Mouse (Mus musculus) heart, postnatal 0 days (tissue): ENCODE measurements around the gene Csnk1g1. TPM values are rescaled to one million over a fixed set of nuclear protein-coding genes. Genes with fewer than 3 reads are reported as not detected.
A peak's percentile ranks its signal among the peaks of the same experiment; 100 is the strongest.

Experiments used
- ATAC-seq: fragments of 200-750 bp; cut with Nextera tagmentation; 2 replicates; pipeline ENCODE4 v1.8.0; 2017; ENCODE audit warnings: low read depth, moderate number of reproducible peaks, moderate library complexity; ENCODE audit not compliant: insufficient read depth
- DNase-seq: peaks from one replicate; pipeline ENCODE4 v3.0.0-alpha.2; 2016; ENCODE audit warnings: low spot score
- H3K27ac ChIP-seq: fragments of 300-500 bp; sonication (generic); 2 replicates; pipeline ENCODE4 v1.5.1; 2014; ENCODE audit warnings: low read depth, mild to moderate bottlenecking
- H3K27me3 ChIP-seq: fragments of 300-500 bp; sonication (generic); 2 replicates; pipeline ENCODE4 v1.6.1; 2014; ENCODE audit warnings: low read length, mixed read lengths; ENCODE audit not compliant: control insufficient read depth, insufficient read depth
- H3K36me3 ChIP-seq: fragments of 300-500 bp; sonication (generic); replicated peaks from 2 replicates; pipeline ENCODE4 v1.6.1; 2014; ENCODE audit warnings: low read length, mixed read lengths; ENCODE audit not compliant: control insufficient read depth, insufficient read depth
- H3K4me1 ChIP-seq: fragments of 300-500 bp; sonication (generic); 2 replicates; pipeline ENCODE4 v1.6.1; 2014; ENCODE audit warnings: antibody characterized with exemption; ENCODE audit not compliant: control insufficient read depth, insufficient read depth
- H3K4me2 ChIP-seq: fragments of 300-500 bp; sonication (generic); 2 replicates; pipeline ENCODE4 v1.6.1; 2014; ENCODE audit warnings: low read depth, mild to moderate bottlenecking, low read length, moderate library complexity
- H3K4me3 ChIP-seq: fragments of 300-500 bp; sonication (generic); 2 replicates; pipeline ENCODE4 v1.5.1; 2014; ENCODE audit warnings: low read depth, low read length
- H3K9ac ChIP-seq: fragments of 300-500 bp; sonication (generic); replicated peaks from 2 replicates; pipeline ENCODE4 v1.6.1; 2014; ENCODE audit warnings: low read depth, low read length, mixed read lengths
- H3K9me3 ChIP-seq: fragments of 300-500 bp; sonication (generic); replicated peaks from 2 replicates; pipeline ENCODE4 v1.6.1; 2016; ENCODE audit warnings: low read length; ENCODE audit not compliant: control insufficient read depth
- CTCF ChIP-seq: IDR thresholded peaks from 2 replicates; pipeline ENCODE4 v1.5.1; 2016; ENCODE audit warnings: antibody characterized with exemption, control low read depth, low read depth
- EP300 ChIP-seq: IDR thresholded peaks from 2 replicates; pipeline ENCODE4 v1.6.1; 2016; ENCODE audit warnings: antibody characterized with exemption, low read depth
- WGBS: fragments of 180-500 bp; shearing (Covaris S2); extraction: QIAGEN DNeasy Blood & Tissue Kit; methylation state at CpG from one replicate; pipeline ENCODE4 v1.1.7; 2014; 5-methylcytosine and 5-hydroxymethylcytosine counted together
- polyA plus RNA-seq: library from polyadenylated mRNA; unstranded; fragments of >200 nt; fragmentation: Nextera tagmentation; extraction: Ambion mirVana; gene quantifications from 2 replicates; pipeline ENCODE4 v1.2.1, GENCODE M21; 2015
- total RNA-seq: library from RNA; depleted of rRNA; stranded (reverse); fragments of >200 nt; gene quantifications from 2 replicates; pipeline ENCODE4 v1.2.3, GENCODE M21; 2014; ENCODE audit warnings: low replicate concordance

Csnk1g1 gene
- total and polyA plus RNA-seq, 2 experiments from 2014 or later: 6.0 to 17.1 TPM

DNA sequence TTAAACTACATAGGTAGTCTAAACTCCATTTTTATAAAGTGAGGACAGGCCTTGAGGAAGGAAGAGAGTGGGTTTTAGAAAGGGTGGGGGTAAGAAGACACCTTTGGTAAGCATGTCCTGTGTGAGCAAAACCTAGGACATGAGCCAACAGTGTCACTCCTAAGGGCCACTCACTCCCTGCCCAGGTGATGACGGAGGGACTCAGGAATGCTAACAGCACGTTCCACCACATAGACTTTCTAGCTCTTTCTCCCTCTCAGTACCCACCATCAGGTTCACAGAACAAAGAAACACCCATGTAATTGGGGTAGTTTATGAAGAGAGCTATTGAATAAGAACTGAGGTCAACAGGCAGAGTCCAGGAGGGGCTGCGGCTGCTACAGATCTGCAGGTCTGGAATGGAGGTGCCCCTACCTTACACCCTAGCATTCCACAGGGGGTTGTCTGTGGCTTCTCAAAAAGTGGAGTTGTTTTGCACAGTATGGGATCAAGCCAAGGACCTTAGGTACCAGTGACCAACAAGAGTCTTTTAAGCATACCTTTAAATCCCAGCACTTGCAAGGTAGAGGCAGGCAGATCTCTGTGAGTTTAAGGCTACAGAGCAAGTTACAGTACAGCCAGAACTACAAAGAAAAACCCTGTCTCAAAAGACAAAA, 172.2 kb downstream of the Csnk1g1 start:
- Histone ChIP-seq H3K4me2 (no peak overlapping the region), H3K9me3 (no peaks in the 10 kb centered on the region), H3K27ac (no peak overlapping the region), H3K27me3 (no peaks in the 10 kb centered on the region), H3K36me3 (no peaks in the 10 kb centered on the region), H3K4me1 (0 out of 2 replicates have a peak, but pooled peaks cover 3% of the 10 kb centered on the region), H3K4me3 (no peak overlapping the region), H3K9ac (no peak overlapping the region)
- ATAC-seq: no peak
- WGBS: 57% methylated on average over 3 of the region's 3 CpGs
- no peak for DNase-seq
- no peak for TF ChIP-seq EP300
- no peak for TF ChIP-seq CTCF

DNA sequence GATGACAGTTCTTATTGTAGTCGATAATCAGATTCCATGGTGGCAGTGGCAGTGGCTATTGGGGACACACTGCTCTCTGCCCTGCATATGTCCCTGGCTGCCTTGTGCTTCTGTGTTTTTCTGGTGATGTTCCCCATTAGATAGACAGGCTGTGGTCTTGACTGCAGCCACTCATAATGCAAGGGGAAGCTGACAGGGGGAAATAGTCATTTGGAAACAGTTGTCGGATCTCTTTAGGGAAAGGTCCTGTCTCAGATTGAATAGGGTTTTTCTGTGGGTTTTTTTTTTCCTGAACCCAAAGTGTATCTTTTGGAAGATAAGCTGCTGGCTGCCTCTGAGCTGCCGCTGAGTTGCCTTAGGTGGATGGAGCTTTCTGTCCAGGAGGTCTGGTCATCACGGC, 173.3 kb downstream of the Csnk1g1 start:
- ATAC-seq: no peak
- no peaks in the 10 kb centered on the region for H3K27me3 ChIP-seq
- H3K4me2 ChIP-seq: no peak overlapping the region
- H3K36me3 ChIP-seq: peaks cover 2% of the 10 kb centered on the region
- H3K27ac ChIP-seq: no peak overlapping the region
- TF ChIP-seq EP300: no peak
- no peak for TF ChIP-seq CTCF
- H3K4me3 ChIP-seq: no peak overlapping the region
- H3K4me1 ChIP-seq: 0 out of 2 replicates have a peak, but pooled peaks cover 3% of the 10 kb centered on the region
- H3K9me3 ChIP-seq: no peaks in the 10 kb centered on the region
- H3K9ac ChIP-seq: no peak overlapping the region
- WGBS: 58% methylated on average over 4 of the region's 4 CpGs
- DNase-seq: no peak

DNA sequence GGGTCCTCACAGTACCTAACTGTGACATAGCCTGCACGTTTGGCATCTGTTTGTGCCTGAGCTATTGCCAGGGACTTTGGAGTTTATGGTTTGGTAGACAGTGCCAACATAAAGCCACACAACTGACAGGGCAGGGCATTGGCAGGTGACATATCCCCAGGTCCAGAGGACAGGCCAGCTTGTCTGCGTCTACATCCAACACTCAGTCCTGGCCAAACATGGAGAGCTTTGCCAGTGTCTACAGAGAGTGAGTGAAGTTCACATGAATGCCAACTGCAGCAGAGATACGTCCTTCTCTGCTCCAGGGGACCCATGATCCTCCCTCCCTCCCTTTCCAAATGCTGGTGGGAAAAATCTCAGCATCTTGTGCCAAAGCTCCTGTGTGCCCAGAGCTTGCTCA, 175.4 kb downstream of the Csnk1g1 start:
- 82% methylated on average over 3 of the region's 3 CpGs for WGBS
- H3K36me3 ChIP-seq: peaks cover 24% of the 10 kb centered on the region
- H3K9ac ChIP-seq: no peak overlapping the region
- no peak overlapping the region for H3K27ac ChIP-seq
- H3K27me3 ChIP-seq: no peaks in the 10 kb centered on the region
- ATAC-seq (no peak), DNase-seq (no peak)
- no peak for TF ChIP-seq EP300
- H3K4me1 ChIP-seq: 0 out of 2 replicates have a peak, but pooled peaks cover 3% of the 10 kb centered on the region
- no peak overlapping the region for H3K4me3 ChIP-seq
- no peak overlapping the region for H3K4me2 ChIP-seq
- H3K9me3 ChIP-seq: no peaks in the 10 kb centered on the region

DNA sequence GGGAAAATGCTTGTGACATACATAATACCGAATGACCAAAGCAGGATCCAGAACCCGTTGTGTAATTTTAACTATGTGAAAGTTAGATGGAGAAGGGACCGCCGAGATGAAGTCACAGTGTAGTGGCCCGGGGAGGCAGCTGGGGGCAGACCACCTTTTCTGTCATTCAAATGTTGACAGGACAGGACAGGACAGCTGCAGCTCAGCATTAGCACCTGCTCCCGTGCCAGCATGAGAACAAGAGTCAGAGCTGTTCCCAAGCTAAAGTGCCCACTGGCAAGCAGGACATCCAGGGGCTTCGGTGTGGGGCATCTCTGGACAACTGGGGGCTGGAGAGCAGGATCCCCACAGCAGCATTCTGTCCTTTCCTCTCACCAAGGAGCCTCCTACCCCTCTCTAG, 178.3 kb downstream of the Csnk1g1 start:
- Histone ChIP-seq H3K4me1 (no peaks in the 10 kb centered on the region), H3K27me3 (no peaks in the 10 kb centered on the region), H3K9ac (no peak overlapping the region), H3K27ac (no peak overlapping the region), H3K4me2 (no peak overlapping the region), H3K36me3 (peaks cover 50% of the 10 kb centered on the region), H3K4me3 (no peak overlapping the region), H3K9me3 (no peaks in the 10 kb centered on the region)
- TF ChIP-seq CTCF: no peak
- no peak for ATAC-seq
- no peak for DNase-seq
- WGBS: 91% methylated on average over 7 of the region's 7 CpGs

DNA sequence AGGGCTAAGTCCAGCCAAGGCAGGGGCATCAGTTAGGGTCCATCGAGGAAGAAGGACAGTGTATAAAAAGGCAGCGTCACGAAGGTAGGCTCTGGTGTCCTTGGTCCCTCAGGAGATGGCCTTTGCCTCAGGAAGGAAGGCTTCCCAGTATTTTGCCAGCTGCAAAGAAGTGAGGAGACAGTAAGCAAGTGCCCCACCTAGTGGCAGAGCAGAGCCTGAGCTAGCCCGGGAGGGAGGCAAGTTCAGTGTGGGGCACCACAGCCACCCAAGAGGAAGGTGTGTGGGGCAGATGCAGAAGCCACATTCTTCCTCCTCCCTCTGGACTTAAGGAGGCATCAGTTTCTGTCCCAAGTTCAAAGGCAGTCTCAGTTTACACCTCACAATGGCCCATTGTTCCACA, 179.7 kb downstream of the Csnk1g1 start:
- WGBS: 47% methylated on average over 4 of the region's 4 CpGs
- Histone ChIP-seq H3K4me3 (no peak overlapping the region), H3K27me3 (no peaks in the 10 kb centered on the region), H3K9me3 (no peaks in the 10 kb centered on the region), H3K36me3 (peaks cover 64% of the 10 kb centered on the region), H3K4me1 (no peaks in the 10 kb centered on the region), H3K9ac (no peak overlapping the region), H3K4me2 (no peak overlapping the region), H3K27ac (no peak overlapping the region)
- DNase-seq (peak; percentile 52), ATAC-seq (0 out of 2 replicates have a peak, but pooled peaks have one; percentile 27)
- TF ChIP-seq CTCF (peak; percentile 64), EP300 (no peak)
